Mouse (Mus musculus) myocyte (in vitro differentiated cells): ENCODE results near the gene Cwc22. TPM values are rescaled to one million over a fixed set of nuclear protein-coding genes. Genes with fewer than 3 reads are reported as not detected.

ENCODE experiments used
- H3K27me3 ChIP-seq: one replicate; pipeline ENCODE4 v1.6.1; 2011; ENCODE audit not compliant: control insufficient read depth, insufficient read depth, insufficient read length
- H3K36me3 ChIP-seq: one replicate; pipeline ENCODE4 v1.6.1; 2011; ENCODE audit not compliant: control insufficient read depth, insufficient read depth
- H3K4me2 ChIP-seq: one replicate; pipeline ENCODE4 v1.6.1; 2011; ENCODE audit warnings: low read depth, control low read depth
- H3K4me3 ChIP-seq: one replicate; pipeline ENCODE4 v1.5.1; 2011; ENCODE audit warnings: mild to moderate bottlenecking, control low read depth, moderate library complexity
- H3K79me2 ChIP-seq: one replicate; pipeline ENCODE4 v1.6.1; 2011; ENCODE audit not compliant: control insufficient read depth, insufficient read depth
- H3ac ChIP-seq: one replicate; pipeline ENCODE4 v1.6.1; 2011; ENCODE audit not compliant: control insufficient read depth, insufficient read length
- CEBPB ChIP-seq: IDR thresholded peaks from 2 replicates; pipeline ENCODE4 v1.6.1; 2011; ENCODE audit warnings: mild to moderate bottlenecking, moderate library complexity; ENCODE audit not compliant: poor library complexity, insufficient read depth, severe bottlenecking
- E2F4 ChIP-seq: IDR thresholded peaks from one replicate; pipeline ENCODE4 v1.6.1; 2011; ENCODE audit warnings: mild to moderate bottlenecking, control low read depth, moderate library complexity; ENCODE audit not compliant: insufficient read depth
- MAX ChIP-seq: IDR thresholded peaks from one replicate; pipeline ENCODE4 v1.6.1; 2011; ENCODE audit warnings: low read depth, mild to moderate bottlenecking, control low read depth
- MYOD1 ChIP-seq, 3 experiments: IDR thresholded peaks; one replicate each; pipeline ENCODE4 v1.6.1; 2011; ENCODE audit warnings: control low read depth in 2 of 3, low read depth in 2 of 3, mild to moderate bottlenecking in 2 of 3, moderate library complexity in 1 of 3; ENCODE audit not compliant: insufficient read length in 2 of 3, control insufficient read depth in 1 of 3
- MYOG ChIP-seq, 3 experiments: IDR thresholded peaks; one replicate each; pipeline ENCODE4 v1.6.1; 2011; ENCODE audit warnings: control low read depth in 2 of 3, low read depth in 2 of 3, mild to moderate bottlenecking in 2 of 3; ENCODE audit not compliant: insufficient read length in 2 of 3, control insufficient read depth in 1 of 3, insufficient read depth in 1 of 3
- POLR2A ChIP-seq: IDR thresholded peaks from one replicate; pipeline ENCODE4 v1.6.1; 2011; ENCODE audit warnings: low read depth, mild to moderate bottlenecking, control low read depth, moderate library complexity; ENCODE audit not compliant: insufficient read length
- POLR2AphosphoS2 ChIP-seq: IDR thresholded peaks from one replicate; pipeline ENCODE4 v1.6.1; 2011; ENCODE audit warnings: low read depth, control low read depth; ENCODE audit not compliant: insufficient read length
- REST ChIP-seq: IDR thresholded peaks from one replicate; pipeline ENCODE4 v1.6.1; 2011; ENCODE audit warnings: mild to moderate bottlenecking, control low read depth, moderate library complexity; ENCODE audit not compliant: insufficient read depth, insufficient read length
- SRF ChIP-seq: IDR thresholded peaks from one replicate; pipeline ENCODE4 v1.6.1; 2011; ENCODE audit warnings: low read depth; ENCODE audit not compliant: control insufficient read depth, insufficient read length
- TCF12 ChIP-seq: IDR thresholded peaks from one replicate; pipeline ENCODE4 v1.6.1; 2011; ENCODE audit warnings: mild to moderate bottlenecking, control low read depth; ENCODE audit not compliant: poor library complexity, insufficient read depth, severe bottlenecking
- TCF3 ChIP-seq: IDR thresholded peaks from one replicate; pipeline ENCODE4 v1.6.1; 2011; ENCODE audit warnings: low read depth, control low read depth; ENCODE audit not compliant: insufficient read length
- USF1 ChIP-seq: IDR thresholded peaks from one replicate; pipeline ENCODE4 v1.6.1; 2011; ENCODE audit warnings: low read depth, mild to moderate bottlenecking, control low read depth, moderate library complexity
- polyA plus RNA-seq: library from polyadenylated mRNA; unstranded; fragments of >200 nt; fragmentation: generic; extraction: Trizol; gene quantifications from one replicate; pipeline ENCODE4 v1.2.1, GENCODE M21; 2012; ENCODE audit warnings: missing spikeins

The Cwc22 gene
- polyA plus RNA-seq: 8.3 TPM

DNA sequence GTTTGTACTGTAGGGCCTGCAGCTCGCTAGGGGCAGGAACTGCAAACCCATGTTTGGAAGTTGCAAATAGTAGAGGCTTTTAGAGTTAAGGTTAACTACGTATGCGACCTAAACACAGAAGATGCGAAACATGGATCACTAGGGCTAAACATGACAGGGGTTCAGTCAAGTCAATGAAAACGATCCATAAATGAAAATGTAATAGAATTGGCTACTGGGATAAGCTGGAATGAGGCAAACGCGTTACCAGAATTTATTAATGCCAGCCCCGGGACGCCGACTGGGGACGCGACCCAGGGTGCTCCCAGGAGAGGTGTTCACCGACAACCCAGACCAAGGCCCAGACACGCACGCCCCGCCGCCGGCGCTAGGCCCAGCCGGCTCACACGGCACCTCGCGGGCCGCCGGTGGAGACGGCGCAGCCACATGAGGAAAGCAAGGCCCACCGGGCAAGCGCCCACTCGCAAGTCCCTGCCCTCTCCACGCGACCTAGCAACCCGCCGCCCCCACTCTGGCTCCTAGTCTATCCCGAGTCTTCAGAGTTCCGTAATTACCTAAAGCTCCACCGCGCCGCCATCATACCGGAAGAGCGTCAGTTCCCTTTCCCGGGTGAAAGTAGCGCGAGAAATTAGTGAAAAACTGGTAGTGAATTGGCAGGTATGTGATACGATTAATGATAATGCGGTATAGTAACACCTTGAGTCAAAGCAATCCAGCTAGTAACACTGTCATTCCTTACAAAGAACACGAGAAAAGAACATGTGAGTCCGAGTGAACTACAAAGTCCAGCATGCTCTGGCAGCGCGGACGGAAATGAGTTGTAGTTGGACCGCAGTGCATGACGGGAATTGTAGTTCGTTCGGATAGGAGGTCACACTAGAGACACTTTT is at the start of gene Cwc22:
Gene Cwc22 (minus strand): TSS at position 780 of the 890 bp plus-strand sequence.
- Histone ChIP-seq H3K36me3 (peaks cover 3% of the 10 kb centered on the region), H3ac (peak within 1 kb of the TSS; percentile 69), H3K4me3 (peak within 1 kb of the TSS; percentile 88), H3K27me3 (no peaks in the 10 kb centered on the region), H3K4me2 (peak within 1 kb of the TSS; percentile 87), H3K79me2 (peaks cover 46% of the 10 kb centered on the region)
- TF ChIP-seq POLR2A (peak; percentile 17), TCF3 (no peak), MYOD1 (IDR thresholded peaks at IDR 0.05; ENCODE audit: control insufficient read depth in 1 of 3, insufficient read length in 2 of 3, low read depth in 2 of 3) (no peak), SRF (no peak), REST (no peak)

GRCm38 (mm10) chr2:77993727-77994401 is 47.7 kb upstream of the Cwc22 start:
- no peaks in the 10 kb centered on the region for H3K36me3 ChIP-seq
- TF ChIP-seq E2F4: no peak
- TF ChIP-seq MYOD1 (IDR thresholded peaks at IDR 0.05; ENCODE audit: control insufficient read depth in 1 of 3, insufficient read length in 2 of 3, low read depth in 2 of 3): no peak
- no peak overlapping the region for H3K4me3 ChIP-seq
- no peaks in the 10 kb centered on the region for H3K79me2 ChIP-seq
- H3K4me2 ChIP-seq: no peak overlapping the region
- H3K27me3 ChIP-seq: no peaks in the 10 kb centered on the region
- H3ac ChIP-seq: no peak overlapping the region

DNA sequence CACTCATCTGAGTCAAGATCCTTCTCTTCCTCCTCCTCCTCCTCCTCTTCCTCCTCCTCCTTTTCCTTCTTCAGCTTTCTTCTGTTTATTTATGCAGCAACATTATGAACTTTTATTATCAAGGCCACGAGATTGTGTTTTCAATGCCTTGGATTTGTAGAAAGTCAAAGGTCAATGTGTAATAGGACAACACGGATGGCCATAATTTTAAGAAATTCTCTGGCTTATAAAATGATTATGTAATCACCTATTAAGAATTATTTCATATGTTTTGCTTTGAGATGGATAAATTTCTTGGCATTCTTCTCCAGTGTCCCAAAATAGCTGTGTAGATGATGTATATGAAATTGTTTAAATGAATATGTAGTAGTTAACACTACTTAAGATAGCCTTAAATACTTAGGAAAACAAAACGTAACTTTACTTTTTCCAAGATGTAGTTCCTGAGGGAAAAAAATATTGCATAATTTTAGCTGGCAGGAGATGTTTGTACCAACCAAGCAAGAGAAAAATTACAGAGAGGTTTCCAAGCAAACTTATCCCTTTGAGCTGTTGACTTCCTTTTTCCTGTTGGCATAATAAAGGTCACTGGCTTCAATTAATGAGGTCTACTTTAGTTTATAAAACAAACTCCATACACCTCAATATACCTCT is 46.9 kb upstream of the Cwc22 start:
- H3K27me3 ChIP-seq: no peaks in the 10 kb centered on the region
- H3K79me2 ChIP-seq: no peaks in the 10 kb centered on the region
- H3K4me3 ChIP-seq: no peak overlapping the region
- H3ac ChIP-seq: no peak overlapping the region
- no peak overlapping the region for H3K4me2 ChIP-seq
- no peaks in the 10 kb centered on the region for H3K36me3 ChIP-seq
- TF ChIP-seq USF1: no peak
- TF ChIP-seq MAX: no peak
- no peak for TF ChIP-seq REST
- no peak for TF ChIP-seq TCF12
- TF ChIP-seq CEBPB: no peak
- TF ChIP-seq MYOD1 (IDR thresholded peaks at IDR 0.05; ENCODE audit: control insufficient read depth in 1 of 3, insufficient read length in 2 of 3, low read depth in 2 of 3): no peak
- TF ChIP-seq POLR2A: no peak
- TF ChIP-seq POLR2AphosphoS2: no peak
- no peak for TF ChIP-seq TCF3
- TF ChIP-seq SRF: no peak
- no peak for TF ChIP-seq MYOG (IDR thresholded peaks at IDR 0.05; ENCODE audit: control insufficient read depth in 1 of 3, insufficient read depth in 1 of 3, insufficient read length in 2 of 3, low read depth in 2 of 3)
- TF ChIP-seq E2F4: no peak

- Histone ChIP-seq H3K4me3 (no peak overlapping the region), H3K27me3 (no peaks in the 10 kb centered on the region), H3ac (no peak overlapping the region), H3K36me3 (no peaks in the 10 kb centered on the region), H3K79me2 (no peaks in the 10 kb centered on the region), H3K4me2 (no peak overlapping the region)
- TF ChIP-seq MYOD1 (IDR thresholded peaks at IDR 0.05; ENCODE audit: control insufficient read depth in 1 of 3, insufficient read length in 2 of 3, low read depth in 2 of 3) (no peak), USF1 (no peak), TCF3 (no peak), CEBPB (no peak), SRF (no peak), MYOG (IDR thresholded peaks at IDR 0.05; ENCODE audit: control insufficient read depth in 1 of 3, insufficient read depth in 1 of 3, insufficient read length in 2 of 3, low read depth in 2 of 3) (no peak), TCF12 (no peak), E2F4 (no peak), REST (no peak), POLR2A (no peak), POLR2AphosphoS2 (no peak), MAX (no peak)
Measured at GRCm38 (mm10) chr2:77990820-77991219, 44.6 kb upstream of the Cwc22 start.
